Mouse (Mus musculus): ENCODE data around the gene Ttll7. TPM values are rescaled to one million over a fixed set of nuclear protein-coding genes. Genes with fewer than 3 reads are reported as not detected.

The Ttll7 gene
- total and polyA plus RNA-seq, 3 experiments: not detected

GRCm38 (mm10) chr3:146913107-146913506, 60.9 kb downstream of the Ttll7 start:
- Histone ChIP-seq H3K4me1 (ENCODE audit: control insufficient read depth in 1 of 2, insufficient read depth in 2 of 2, low read length in 2 of 2) (no peaks in the 10 kb centered on the region), H3K27ac (ENCODE audit: control insufficient read depth, low read depth, low read length) (no peak overlapping the region), H3K36me3 (ENCODE audit: control insufficient read depth in 1 of 2, insufficient read depth in 2 of 2, low read length in 2 of 2) (no peaks in the 10 kb centered on the region), H3K9me3 (replicated peaks; ENCODE audit: insufficient read depth, low read length) (no peaks in the 10 kb centered on the region), H3K27me3 (ENCODE audit: control insufficient read depth in 1 of 2, insufficient read depth in 2 of 2, low read length in 2 of 2) (no peaks in the 10 kb centered on the region), H3K79me2 (ENCODE audit: control insufficient read depth, insufficient read depth, low read length, poor library complexity) (no peaks in the 10 kb centered on the region), H3K4me3 (ENCODE audit: control insufficient read depth in 1 of 2, insufficient read depth in 1 of 2, low read depth in 2 of 2, low read length in 2 of 2) (no peak overlapping the region), H3K9ac (ENCODE audit: control insufficient read depth, low read depth, low read length, poor library complexity, severe bottlenecking) (no peak overlapping the region)
- no peak for DNase-seq (ENCODE audit: low read depth, low spot score)
- no peak for TF ChIP-seq POLR2AphosphoS2 (IDR thresholded peaks at IDR 0.05; ENCODE audit: low read length)
- TF ChIP-seq ZKSCAN1 (IDR thresholded peaks at IDR 0.05; ENCODE audit: low read depth, low read length): no peak
- TF ChIP-seq KAT2A (conservative IDR thresholded peaks at IDR 0.05; ENCODE audit: low read depth, low read length): no peak
- no peak for TF ChIP-seq CHD1 (IDR thresholded peaks at IDR 0.05; ENCODE audit: low read depth, low read length)
- TF ChIP-seq ETS1 (IDR thresholded peaks at IDR 0.05; ENCODE audit: low read depth, low read length): no peak
- no peak for TF ChIP-seq CHD2 (IDR thresholded peaks at IDR 0.05; ENCODE audit: low read length)
- TF ChIP-seq CTCF (IDR thresholded peaks at IDR 0.05 in 2 of 3, conservative IDR thresholded peaks at IDR 0.05 in 1 of 3; ENCODE audit: control insufficient read depth in 1 of 3, insufficient read depth in 1 of 3, low read depth in 2 of 3, low read length in 3 of 3, poor library complexity in 1 of 3, severe bottlenecking in 1 of 3): no peak
- TF ChIP-seq SIN3A (IDR thresholded peaks at IDR 0.05; ENCODE audit: low read length): no peak
- TF ChIP-seq EP300 (IDR thresholded peaks at IDR 0.05; ENCODE audit: low read depth in 1 of 2, low read length in 2 of 2): no peak
- no peak for TF ChIP-seq JUND (IDR thresholded peaks at IDR 0.05; ENCODE audit: low read depth, low read length)
- TF ChIP-seq TAL1 (IDR thresholded peaks at IDR 0.05; ENCODE audit: low read length): no peak
- TF ChIP-seq POLR2AphosphoS5 (IDR thresholded peaks at IDR 0.05; ENCODE audit: borderline replicate concordance, low read depth, low read length): no peak
- TF ChIP-seq GATA1 (IDR thresholded peaks at IDR 0.05; ENCODE audit: low read depth, low read length): no peak
- no peak for TF ChIP-seq ELF1 (IDR thresholded peaks at IDR 0.05; ENCODE audit: low read depth, low read length)
- no peak for TF ChIP-seq ZMIZ1 (IDR thresholded peaks at IDR 0.05; ENCODE audit: low read depth, low read length)
- TF ChIP-seq UBTF (IDR thresholded peaks at IDR 0.05; ENCODE audit: borderline replicate concordance, insufficient read depth, low read depth, low read length): no peak
- no peak for TF ChIP-seq MEF2A (IDR thresholded peaks at IDR 0.05; ENCODE audit: extremely low read depth, insufficient replicate concordance, low read depth, low read length, poor library complexity, severe bottlenecking)

GRCm38 (mm10) chr3:146914798-146915197, 62.6 kb downstream of the Ttll7 start:
- Histone ChIP-seq H3K9ac (ENCODE audit: control insufficient read depth, low read depth, low read length, poor library complexity, severe bottlenecking) (no peak overlapping the region), H3K79me2 (ENCODE audit: control insufficient read depth, insufficient read depth, low read length, poor library complexity) (no peaks in the 10 kb centered on the region), H3K4me1 (ENCODE audit: control insufficient read depth in 1 of 2, insufficient read depth in 2 of 2, low read length in 2 of 2) (no peaks in the 10 kb centered on the region), H3K9me3 (replicated peaks; ENCODE audit: insufficient read depth, low read length) (no peaks in the 10 kb centered on the region), H3K27ac (ENCODE audit: control insufficient read depth, low read depth, low read length) (no peak overlapping the region), H3K4me3 (ENCODE audit: control insufficient read depth in 1 of 2, insufficient read depth in 1 of 2, low read depth in 2 of 2, low read length in 2 of 2) (no peak overlapping the region), H3K36me3 (ENCODE audit: control insufficient read depth in 1 of 2, insufficient read depth in 2 of 2, low read length in 2 of 2) (no peaks in the 10 kb centered on the region), H3K27me3 (ENCODE audit: control insufficient read depth in 1 of 2, insufficient read depth in 2 of 2, low read length in 2 of 2) (no peaks in the 10 kb centered on the region)
- TF ChIP-seq SMC3 (IDR thresholded peaks at IDR 0.05; ENCODE audit: low read depth, low read length): peak; percentile 98
- no peak for TF ChIP-seq ZNF384 (IDR thresholded peaks at IDR 0.05; ENCODE audit: low read depth, low read length)
- peak; percentile 96 for TF ChIP-seq RAD21 (IDR thresholded peaks at IDR 0.05; ENCODE audit: low read depth, low read length)
- peak; percentile 93 for TF ChIP-seq ZC3H11A (IDR thresholded peaks at IDR 0.05; ENCODE audit: low read depth, low read length)
- no peak for TF ChIP-seq MYC (IDR thresholded peaks at IDR 0.05; ENCODE audit: low read depth, low read length)
- TF ChIP-seq CTCF (IDR thresholded peaks at IDR 0.05 in 2 of 3, conservative IDR thresholded peaks at IDR 0.05 in 1 of 3; ENCODE audit: control insufficient read depth in 1 of 3, insufficient read depth in 1 of 3, low read depth in 2 of 3, low read length in 3 of 3, poor library complexity in 1 of 3, severe bottlenecking in 1 of 3): peak; percentile 69 to 94 (median 93)
- TF ChIP-seq GATA1 (IDR thresholded peaks at IDR 0.05; ENCODE audit: low read depth, low read length): no peak
- TF ChIP-seq SIN3A (IDR thresholded peaks at IDR 0.05; ENCODE audit: low read length): peak; percentile 37; the same call in 1 of the 2 replicates
- DNase-seq (ENCODE audit: low read depth, low spot score): peak; percentile 78
